Mouse (Mus musculus) ES-E14 (cell line): Measurements from ENCODE around the gene Msx3. TPM values are rescaled to one million over a fixed set of nuclear protein-coding genes. Genes with fewer than 3 reads are reported as not detected.

Experiments used
- DNase-seq: peaks from one replicate; pipeline ENCODE4 v3.0.0-alpha.2; 2013; ENCODE audit warnings: low read depth, low spot score
- H3K27ac ChIP-seq: 2 replicates; pipeline ENCODE4 v1.5.1; 2012; ENCODE audit warnings: low read depth, mild to moderate bottlenecking, low read length, moderate library complexity, mixed read lengths; ENCODE audit not compliant: poor library complexity, insufficient read depth, severe bottlenecking
- H3K36me3 ChIP-seq: 2 replicates; pipeline ENCODE4 v1.6.1; 2012; ENCODE audit warnings: mild to moderate bottlenecking, low read length, moderate library complexity, mixed read lengths; ENCODE audit not compliant: control insufficient read depth, poor library complexity, insufficient read depth, severe bottlenecking
- H3K4me1 ChIP-seq, 2 experiments: fragments of 150-350 bp in 1 of 2; sonication (generic) in 1 of 2; 2 replicates each; pipeline ENCODE4 v1.6.1; 2012; ENCODE audit warnings: low read length in 2 of 2, mild to moderate bottlenecking in 1 of 2, mixed read lengths in 1 of 2; ENCODE audit not compliant: control insufficient read depth in 2 of 2, insufficient read depth in 2 of 2, poor library complexity in 1 of 2
- H3K4me3 ChIP-seq, 2 experiments: fragments of 150-350 bp in 1 of 2; sonication (generic) in 1 of 2; 2 replicates each; pipeline ENCODE4 v1.5.1; 2012; ENCODE audit warnings: low read length in 2 of 2, low read depth in 1 of 2, mild to moderate bottlenecking in 1 of 2, mixed read lengths in 1 of 2; ENCODE audit not compliant: insufficient read depth in 1 of 2, poor library complexity in 1 of 2, severe bottlenecking in 1 of 2
- H3K9ac ChIP-seq: 2 replicates; pipeline ENCODE4 v1.6.1; 2012; ENCODE audit warnings: low read depth, mild to moderate bottlenecking, low read length, mixed read lengths; ENCODE audit not compliant: poor library complexity, insufficient read depth, severe bottlenecking
- H3K9me3 ChIP-seq: fragments of 150-350 bp; sonication (generic); 2 replicates; pipeline ENCODE4 v1.6.1; 2012; ENCODE audit warnings: low read depth, mild to moderate bottlenecking, low read length; ENCODE audit not compliant: control insufficient read depth, insufficient read depth
- CHD2 ChIP-seq: IDR thresholded peaks from 2 replicates; pipeline ENCODE4 v1.6.1; 2014; ENCODE audit warnings: mild to moderate bottlenecking, low read depth, low read length, inconsistent platforms
- HCFC1 ChIP-seq: IDR thresholded peaks from 2 replicates; pipeline ENCODE4 v1.6.1; 2012; ENCODE audit warnings: low read length, inconsistent platforms, borderline replicate concordance; ENCODE audit not compliant: insufficient read depth
- MAFK ChIP-seq: IDR thresholded peaks from 2 replicates; pipeline ENCODE4 v1.6.1; 2014; ENCODE audit warnings: mild to moderate bottlenecking, low read depth, low read length, inconsistent platforms; ENCODE audit not compliant: insufficient read depth
- ZC3H11A ChIP-seq: IDR thresholded peaks from 2 replicates; pipeline ENCODE4 v1.6.1; 2012; ENCODE audit warnings: low read depth, mild to moderate bottlenecking, inconsistent platforms, low read length, borderline replicate concordance
- ZNF384 ChIP-seq: IDR thresholded peaks from 2 replicates; pipeline ENCODE4 v1.6.1; 2012; ENCODE audit warnings: low read depth, low read length, inconsistent platforms
- in situ Hi-C, 2 experiments: fragments of 600-800 bp; cut with MboI; formaldehyde crosslinking; loops; one replicate each; pipeline ENCODE4 v1.15.1; 2025; ENCODE audit warnings: low sequenced_read_pairs in 2 of 2, inconsistent platforms in 1 of 2; ENCODE audit not compliant: unreplicated experiment in 2 of 2
- total RNA-seq: library from RNA; depleted of rRNA; stranded (reverse); fragments of 300-350 nt; gene quantifications from 2 replicates; pipeline ENCODE4 v1.2.3, GENCODE M21; 2012

Msx3 gene
- total RNA-seq, 1 experiment: 0.27 TPM

DNA sequence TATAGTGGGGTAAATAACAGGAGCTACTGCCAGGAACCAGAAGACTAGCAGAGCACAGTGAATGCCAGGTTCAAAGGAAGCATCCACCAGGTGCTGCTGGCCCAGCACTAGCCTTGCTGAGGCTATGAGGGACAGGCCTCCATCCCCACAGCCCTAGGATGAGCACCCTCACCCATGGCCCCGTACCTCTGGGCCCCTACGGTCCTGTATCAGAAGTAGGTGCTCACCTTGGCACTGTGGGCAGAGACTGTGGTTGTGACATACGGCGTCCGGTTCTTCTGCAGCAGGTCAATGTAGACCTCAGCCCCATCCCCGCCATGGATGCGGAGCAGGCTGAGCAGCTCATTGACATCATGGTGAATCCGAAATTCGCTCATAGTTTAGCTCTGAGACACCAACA lies 15.5 kb downstream of the Msx3 start:
- no peak overlapping the region for H3K9ac ChIP-seq
- in situ Hi-C loops: no loop called here
- no peak overlapping the region for H3K27ac ChIP-seq
- H3K9me3 ChIP-seq: peaks cover 2% of the 10 kb centered on the region; the same call in 1 of the 2 replicates
- TF ChIP-seq MAFK (no peak), HCFC1 (no peak), CHD2 (no peak)
- H3K36me3 ChIP-seq: peaks cover 41% of the 10 kb centered on the region
- DNase-seq: no peak
- H3K4me3 ChIP-seq: no peak overlapping the region
- peaks cover 0 to 5% of the 10 kb centered on the region in 2 experiments; a peak in 1 of 4 replicates for H3K4me1 ChIP-seq

DNA sequence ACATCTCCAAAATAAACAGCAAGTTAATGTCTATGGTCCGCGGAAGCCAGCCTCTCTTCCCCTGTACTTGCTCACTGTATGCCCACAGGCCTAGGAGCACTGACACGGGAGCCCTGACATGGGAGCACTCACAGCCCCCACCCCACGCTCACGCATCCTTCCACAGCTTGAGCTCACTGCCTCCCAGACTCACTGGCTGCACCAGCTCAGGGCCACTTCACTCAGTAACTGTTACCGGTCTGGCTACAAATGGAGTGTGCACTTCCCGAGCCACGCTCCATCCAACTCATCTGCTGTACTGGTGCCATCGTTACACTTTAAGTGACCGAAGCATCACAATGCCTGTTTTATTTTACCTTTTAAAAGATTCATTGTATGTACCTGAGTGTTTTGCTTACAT lies 16.5 kb downstream of the Msx3 start:
- peaks cover 4% of the 10 kb centered on the region; the same call in 1 of the 2 replicates for H3K9me3 ChIP-seq
- H3K4me1 ChIP-seq: peaks cover 0 to 5% of the 10 kb centered on the region in 2 experiments; a peak in 1 of 4 replicates
- DNase-seq: no peak
- H3K4me3 ChIP-seq: no peak overlapping the region
- H3K36me3 ChIP-seq: peaks cover 46% of the 10 kb centered on the region
- no peak overlapping the region; the same call in 1 of the 2 replicates for H3K27ac ChIP-seq
- H3K9ac ChIP-seq: no peak overlapping the region
- TF ChIP-seq MAFK: no peak
- no peak for TF ChIP-seq CHD2
- no peak for TF ChIP-seq ZC3H11A
- TF ChIP-seq ZNF384: no peak
- no peak for TF ChIP-seq HCFC1
- in situ Hi-C loops: no loop called here

DNA sequence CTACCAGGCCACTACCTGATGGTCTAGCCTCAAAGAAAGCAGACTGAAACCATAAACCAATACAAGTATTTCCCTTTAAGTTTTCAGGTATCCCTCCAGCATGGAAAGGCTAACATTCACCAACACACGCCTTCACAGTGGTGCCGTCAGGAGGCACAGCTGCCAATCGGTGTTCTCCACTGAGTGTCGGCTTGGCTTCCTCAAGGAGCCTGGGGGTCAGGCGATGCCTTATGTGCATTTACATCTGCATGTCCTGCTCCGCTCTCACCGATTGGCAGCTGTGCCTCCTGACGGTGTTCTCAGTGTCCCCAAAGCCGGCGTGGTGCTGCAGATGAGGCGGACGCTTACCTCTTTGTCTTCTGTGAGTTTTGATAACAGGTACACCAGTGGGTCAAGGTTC lies 17.1 kb downstream of the Msx3 start:
- Histone ChIP-seq H3K4me1 (peaks cover 0 to 2% of the 10 kb centered on the region in 2 experiments; a peak in 1 of 4 replicates), H3K9me3 (peaks cover 4% of the 10 kb centered on the region; the same call in 1 of the 2 replicates), H3K4me3 (no peak overlapping the region), H3K36me3 (peaks cover 46% of the 10 kb centered on the region), H3K27ac (no peak overlapping the region), H3K9ac (no peak overlapping the region)
- in situ Hi-C loops: no loop called here
- TF ChIP-seq MAFK (no peak), CHD2 (no peak), HCFC1 (no peak), ZNF384 (no peak), ZC3H11A (no peak)
- DNase-seq: no peak

DNA sequence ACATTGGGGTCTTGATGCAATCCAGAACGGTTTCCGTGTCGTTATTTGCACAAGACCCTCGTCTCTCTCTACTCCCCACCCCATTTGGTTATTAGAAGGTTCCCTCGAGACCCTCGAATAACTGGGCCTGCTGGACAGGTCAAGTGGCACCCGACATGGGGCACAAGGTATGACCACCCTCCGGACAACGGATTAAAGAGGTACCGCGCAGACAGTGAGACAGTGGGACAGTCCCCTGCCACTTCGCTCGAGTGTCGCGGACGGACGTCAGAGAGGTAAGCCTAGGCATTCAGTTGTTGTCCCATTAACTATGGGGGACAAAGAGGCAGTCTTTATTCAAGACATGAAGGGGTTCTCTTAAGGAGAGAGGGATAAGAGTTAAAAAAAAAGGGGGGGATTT lies 37.6 kb downstream of the Msx3 start:
- Histone ChIP-seq H3K9ac (no peak overlapping the region), H3K4me3 (no peak overlapping the region), H3K27ac (no peak overlapping the region), H3K36me3 (peaks cover 9% of the 10 kb centered on the region; the same call in 1 of the 2 replicates), H3K4me1 (no peaks in the 10 kb centered on the region), H3K9me3 (peaks cover 11% of the 10 kb centered on the region)
- DNase-seq: no peak
- in situ Hi-C loops: no loop called here
- TF ChIP-seq CHD2: no peak
- no peak for TF ChIP-seq ZC3H11A
- TF ChIP-seq MAFK: no peak
- TF ChIP-seq ZNF384: no peak
- no peak for TF ChIP-seq HCFC1

DNA sequence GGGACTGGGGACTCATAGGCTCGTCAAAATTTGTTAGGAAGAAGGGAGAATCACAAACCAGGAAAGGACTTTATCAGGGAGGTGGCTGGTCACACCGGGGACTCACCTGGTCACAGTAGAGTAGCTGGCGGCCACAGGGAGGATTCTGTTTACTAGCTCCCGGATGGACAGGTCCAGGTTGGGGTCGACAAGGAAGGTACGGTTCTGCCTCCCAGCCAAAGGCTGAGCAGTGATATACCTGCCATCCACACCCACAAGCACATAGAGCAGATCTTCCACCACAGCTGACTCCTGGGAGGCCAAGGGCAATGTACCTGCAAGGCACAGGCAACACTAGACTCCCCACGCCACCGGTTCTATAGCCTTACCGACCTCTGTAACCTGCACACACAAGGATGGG lies 41.1 kb downstream of the Msx3 start:
- no peak overlapping the region for H3K9ac ChIP-seq
- H3K9me3 ChIP-seq: peaks cover 9% of the 10 kb centered on the region
- H3K27ac ChIP-seq: no peak overlapping the region
- H3K4me1 ChIP-seq: no peaks in the 10 kb centered on the region
- no peak for DNase-seq
- peaks cover 25% of the 10 kb centered on the region; the same call in 1 of the 2 replicates for H3K36me3 ChIP-seq
- no peak overlapping the region for H3K4me3 ChIP-seq
- in situ Hi-C loops: no loop called here
- TF ChIP-seq ZC3H11A: no peak
- TF ChIP-seq HCFC1: no peak
- TF ChIP-seq MAFK: no peak
- TF ChIP-seq CHD2: no peak
- TF ChIP-seq ZNF384: no peak
